Mouse (Mus musculus) lung, embryonic 16.5 days (tissue): ENCODE data around the gene Atp6v0a1. TPM values are rescaled to one million over a fixed set of nuclear protein-coding genes. Genes with fewer than 3 reads are reported as not detected.

Experiments
- ATAC-seq: fragments of 200-750 bp; cut with Nextera tagmentation; 2 replicates; pipeline ENCODE4 v1.8.0; 2017; ENCODE audit warnings: low read depth, mild to moderate bottlenecking, moderate library complexity
- H3K27ac ChIP-seq: fragments of 300-500 bp; sonication (generic); 2 replicates; pipeline ENCODE4 v1.5.1; 2014; ENCODE audit warnings: mild to moderate bottlenecking, control low read depth, low read length
- H3K27me3 ChIP-seq: fragments of 300-500 bp; sonication (generic); 2 replicates; pipeline ENCODE4 v1.6.1; 2014; ENCODE audit warnings: low read depth, low read length, mixed read lengths; ENCODE audit not compliant: control insufficient read depth, insufficient read depth
- H3K36me3 ChIP-seq: fragments of 300-500 bp; sonication (generic); 2 replicates; pipeline ENCODE4 v1.6.1; 2014; ENCODE audit warnings: low read length; ENCODE audit not compliant: control insufficient read depth, insufficient read depth
- H3K4me1 ChIP-seq: fragments of 300-500 bp; sonication (generic); replicated peaks from 2 replicates; pipeline ENCODE4 v1.6.1; 2014; ENCODE audit warnings: low read length, mixed read lengths; ENCODE audit not compliant: control insufficient read depth, insufficient read depth
- H3K4me2 ChIP-seq: fragments of 300-500 bp; sonication (generic); 2 replicates; pipeline ENCODE4 v1.6.1; 2014; ENCODE audit warnings: low read depth, low read length, control low read depth
- H3K4me3 ChIP-seq: fragments of 300-500 bp; sonication (generic); 2 replicates; pipeline ENCODE4 v1.5.1; 2014; ENCODE audit warnings: mild to moderate bottlenecking, low read length, control low read depth
- H3K9ac ChIP-seq: fragments of 300-500 bp; sonication (generic); 2 replicates; pipeline ENCODE4 v1.6.1; 2014; ENCODE audit warnings: low read length, control low read depth
- H3K9me3 ChIP-seq: fragments of 300-500 bp; sonication (generic); 2 replicates; pipeline ENCODE4 v1.6.1; 2016; ENCODE audit warnings: low read length; ENCODE audit not compliant: control insufficient read depth
- WGBS: fragments of 180-500 bp; shearing (Covaris S2); extraction: QIAGEN DNeasy Blood & Tissue Kit; methylation state at CpG from one replicate; pipeline ENCODE4 v1.1.7; 2014; 5-methylcytosine and 5-hydroxymethylcytosine counted together
- microRNA-seq: library from miRNA; unstranded; fragments of <30 nt; microRNA quantifications from one replicate; pipeline ENCODE4, GENCODE M21; 2016
- polyA plus RNA-seq: library from polyadenylated mRNA; unstranded; fragments of >200 nt; fragmentation: Nextera tagmentation; extraction: Ambion mirVana; gene quantifications from 2 replicates; pipeline ENCODE4 v1.2.1, GENCODE M21; 2015

The Atp6v0a1 gene
- polyA plus RNA-seq, 1 experiment from 2014 or later, result 36.7 TPM

GRCm38 (mm10) chr11:101111178-101111577, 101.9 kb downstream of the Atp6v0a1 start:
- 83% methylated on average over 4 of the region's 4 CpGs for WGBS
- Histone ChIP-seq H3K27ac (no peak overlapping the region), H3K4me3 (no peak overlapping the region), H3K4me1 (no peaks in the 10 kb centered on the region), H3K9ac (no peak overlapping the region), H3K4me2 (no peak overlapping the region), H3K9me3 (no peaks in the 10 kb centered on the region), H3K27me3 (no peaks in the 10 kb centered on the region), H3K36me3 (0 out of 2 replicates have a peak, but pooled peaks cover 2% of the 10 kb centered on the region)
- no peak for ATAC-seq

- no peak for ATAC-seq
- WGBS, result 94% methylated on average over 3 of the region's 3 CpGs
- Histone ChIP-seq H3K9ac (no peak overlapping the region), H3K9me3 (no peaks in the 10 kb centered on the region), H3K27me3 (no peaks in the 10 kb centered on the region), H3K27ac (no peak overlapping the region), H3K4me3 (no peak overlapping the region), H3K4me1 (no peaks in the 10 kb centered on the region; the same call in 1 of the 2 replicates), H3K4me2 (no peak overlapping the region), H3K36me3 (0 out of 2 replicates have a peak, but pooled peaks cover 4% of the 10 kb centered on the region)
Measured at GRCm38 (mm10) chr11:101112186-101112585, 102.9 kb downstream of the Atp6v0a1 start.

Small RNA genes lying within 50 kb of the gene (microRNA-seq; reads per million reads assigned to microRNA genes)
- 0.79 reads per million for gene Mir6928

Other genes starting within 250 kb of the Atp6v0a1 start
- not detected in 2 replicates for gene Kcnh4, start 249.5 kb upstream of the Atp6v0a1 start, polyA plus RNA-seq
- gene Hcrt, start 246.5 kb upstream of the Atp6v0a1 start, polyA plus RNA-seq, result not detected in 2 replicates
- gene Ghdc, start 238.5 kb upstream of the Atp6v0a1 start, polyA plus RNA-seq, result 6.2 and 6.8 TPM in 2 replicates
- 27.2 and 28.4 TPM in 2 replicates for gene Stat5b, start 158.7 kb upstream of the Atp6v0a1 start, polyA plus RNA-seq
- gene Stat5a, start 150.1 kb upstream of the Atp6v0a1 start, polyA plus RNA-seq, result 11.0 and 11.3 TPM in 2 replicates
- gene Stat3, start 69.9 kb upstream of the Atp6v0a1 start, polyA plus RNA-seq, result 58.5 and 63.7 TPM in 2 replicates
- gene Cavin1, start 38.6 kb upstream of the Atp6v0a1 start, polyA plus RNA-seq, result 461 and 464 TPM in 2 replicates
- gene Naglu, start 60.6 kb downstream of the Atp6v0a1 start, polyA plus RNA-seq, result 20.6 and 23.1 TPM in 2 replicates
- 0.15 and 0.19 TPM in 2 replicates for gene Hsd17b1, start 69.0 kb downstream of the Atp6v0a1 start, polyA plus RNA-seq
- 39.7 and 45.1 TPM in 2 replicates for gene Coasy, start 73.1 kb downstream of the Atp6v0a1 start, polyA plus RNA-seq
- gene Mlx, start 77.8 kb downstream of the Atp6v0a1 start, polyA plus RNA-seq, result 41.3 and 60.3 TPM in 2 replicates
- gene Psmc3ip, start 86.0 kb downstream of the Atp6v0a1 start, polyA plus RNA-seq, result 29.3 and 32.3 TPM in 2 replicates
- 18.4 and 19.6 TPM in 2 replicates for gene Retreg3, start 110.4 kb downstream of the Atp6v0a1 start, polyA plus RNA-seq
- 70.6 and 82.1 TPM in 2 replicates for gene Tubg1, start 110.5 kb downstream of the Atp6v0a1 start, polyA plus RNA-seq
- 3.1 TPM in 2 replicates for gene Tubg2, start 146.5 kb downstream of the Atp6v0a1 start, polyA plus RNA-seq
- gene Cntnap1, start 161.1 kb downstream of the Atp6v0a1 start, polyA plus RNA-seq, result 1.1 and 1.2 TPM in 2 replicates
- gene Plekhh3, start 161.9 kb downstream of the Atp6v0a1 start, polyA plus RNA-seq, result 17.0 and 17.1 TPM in 2 replicates
- 0.23 and 0.35 TPM in 2 replicates for gene Ccr10, start 166.0 kb downstream of the Atp6v0a1 start, polyA plus RNA-seq
- gene Ezh1, start 217.0 kb downstream of the Atp6v0a1 start, polyA plus RNA-seq, result 19.4 and 20.8 TPM in 2 replicates
- gene Ramp2, start 236.6 kb downstream of the Atp6v0a1 start, polyA plus RNA-seq, result 312 and 337 TPM in 2 replicates
- gene Vps25, start 244.3 kb downstream of the Atp6v0a1 start, polyA plus RNA-seq, result 132 and 135 TPM in 2 replicates